Mouse (Mus musculus) duodenum, adult 2 months (tissue): ENCODE data around the gene Mageb1. TPM values are rescaled to one million over a fixed set of nuclear protein-coding genes. Genes with fewer than 3 reads are reported as not detected.

Experiments used
- polyA plus RNA-seq: library from polyadenylated mRNA; depleted of rRNA; stranded (reverse); fragments of >200 nt; gene quantifications from 2 replicates; pipeline ENCODE4 v1.2.3, GENCODE M21; 2012; ENCODE audit warnings: low replicate concordance; rRNA removed

Mageb1 gene
- not detected in 2 replicates for polyA plus RNA-seq

DNA sequence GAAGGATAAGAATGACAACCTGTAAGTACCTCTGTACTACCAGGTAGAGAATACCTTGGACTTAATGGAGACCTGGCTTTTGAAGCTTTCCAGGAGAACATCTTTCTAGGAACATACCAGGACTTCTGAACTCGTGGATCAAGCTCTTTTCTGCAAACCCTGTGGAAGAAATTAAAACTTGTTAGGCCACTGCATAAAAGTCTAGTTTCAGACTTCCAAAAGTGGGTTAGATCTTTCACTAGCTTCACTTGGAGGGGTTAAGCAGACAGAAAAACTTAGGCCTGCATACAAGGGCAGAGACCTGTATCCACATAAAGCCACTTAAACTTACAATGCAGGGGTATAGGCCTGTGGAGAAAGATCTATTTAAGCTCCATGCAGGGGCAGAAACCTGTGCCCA, at the start of gene Mageb1:
Gene Mageb1 (minus strand): TSS at position 101 of the 400 bp plus-strand sequence.

Other genes with a start within 250 kb of the Mageb1 start
- gene Mageb5, start 233.3 kb downstream of the Mageb1 start, polyA plus RNA-seq = not detected in 2 replicates